Mouse (Mus musculus) liver, embryonic 15.5 days (tissue): Measurements from ENCODE around the gene Ccdc110. TPM values are rescaled to one million over a fixed set of nuclear protein-coding genes. Genes with fewer than 3 reads are reported as not detected.

Experiments
- ATAC-seq: fragments of 200-750 bp; cut with Nextera tagmentation; 2 replicates; pipeline ENCODE4 v1.8.0; 2017; ENCODE audit warnings: moderate number of reproducible peaks, mild to moderate bottlenecking, moderate library complexity; ENCODE audit not compliant: insufficient read depth
- H3K27ac ChIP-seq: fragments of 300-500 bp; sonication (generic); replicated peaks from 2 replicates; pipeline ENCODE4 v1.5.1; 2015; ENCODE audit warnings: mild to moderate bottlenecking, inconsistent platforms
- H3K27me3 ChIP-seq: fragments of 300-500 bp; sonication (generic); 2 replicates; pipeline ENCODE4 v1.6.1; 2015; ENCODE audit warnings: mild to moderate bottlenecking, inconsistent platforms
- H3K36me3 ChIP-seq: fragments of 300-500 bp; sonication (generic); replicated peaks from 2 replicates; pipeline ENCODE4 v1.6.1; 2015; ENCODE audit warnings: moderate library complexity, mild to moderate bottlenecking, inconsistent platforms
- H3K4me1 ChIP-seq: fragments of 300-500 bp; sonication (generic); replicated peaks from 2 replicates; pipeline ENCODE4 v1.6.1; 2015; ENCODE audit warnings: inconsistent platforms
- H3K4me2 ChIP-seq: fragments of 300-500 bp; sonication (generic); 2 replicates; pipeline ENCODE4 v1.6.1; 2015; ENCODE audit warnings: moderate library complexity, mild to moderate bottlenecking, inconsistent platforms
- H3K4me3 ChIP-seq: fragments of 300-500 bp; sonication (generic); replicated peaks from 2 replicates; pipeline ENCODE4 v1.5.1; 2015; ENCODE audit warnings: mild to moderate bottlenecking, inconsistent platforms
- H3K9ac ChIP-seq: fragments of 300-500 bp; sonication (generic); 2 replicates; pipeline ENCODE4 v1.6.1; 2015; ENCODE audit warnings: moderate library complexity, mild to moderate bottlenecking, inconsistent platforms
- H3K9me3 ChIP-seq: fragments of 300-500 bp; sonication (generic); replicated peaks from 2 replicates; pipeline ENCODE4 v1.6.1; 2016; ENCODE audit warnings: inconsistent platforms
- WGBS: fragments of 180-500 bp; shearing (Covaris S2); methylation state at CpG from one replicate; pipeline ENCODE4 v1.1.7; 2015; ENCODE audit warnings: mixed read lengths; ENCODE audit not compliant: insufficient replicate concordance; 5-methylcytosine and 5-hydroxymethylcytosine counted together
- polyA plus RNA-seq: library from polyadenylated mRNA; unstranded; fragments of >200 nt; fragmentation: Nextera tagmentation; extraction: Ambion mirVana; gene quantifications from 2 replicates; pipeline ENCODE4 v1.2.1, GENCODE M21; 2015

Ccdc110 gene
- polyA plus RNA-seq, 1 experiment from 2014 or later, result not detected

DNA sequence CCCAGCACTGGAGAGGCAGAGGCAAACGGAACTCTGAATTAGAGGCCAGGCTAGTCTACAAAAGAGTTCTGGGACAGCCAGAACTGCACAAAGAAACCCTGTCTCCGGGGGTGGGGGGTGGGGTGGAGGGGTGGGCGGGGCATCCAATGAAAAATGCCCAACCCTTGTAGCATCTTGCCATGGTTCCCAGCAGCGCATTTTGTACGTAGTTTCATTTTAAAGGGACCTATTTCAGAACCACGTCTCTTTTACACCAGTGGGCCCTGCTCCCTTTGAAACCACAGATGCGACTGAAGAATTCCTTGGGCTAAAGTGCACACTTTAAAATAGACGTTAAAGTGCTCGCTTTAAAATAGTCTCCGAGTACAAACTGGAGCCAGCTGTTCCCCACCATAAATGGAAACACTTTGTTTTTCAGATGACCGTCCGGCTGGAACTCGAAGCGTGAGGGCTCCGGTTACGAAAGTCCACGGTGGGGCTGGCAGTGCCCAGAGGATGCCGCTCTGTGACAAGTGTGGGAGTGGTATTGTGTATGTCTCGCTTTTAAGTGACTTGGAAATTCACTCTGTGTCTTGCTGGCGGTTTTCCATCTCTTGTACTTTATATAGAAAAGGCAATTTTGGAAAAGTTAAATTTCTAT, 17.3 kb upstream of the Ccdc110 start:
- no peaks in the 10 kb centered on the region for H3K4me1 ChIP-seq
- H3K4me3 ChIP-seq, result no peak overlapping the region
- no peak overlapping the region for H3K9ac ChIP-seq
- 76% methylated on average over 20 of the region's 20 CpGs for WGBS
- no peaks in the 10 kb centered on the region for H3K27me3 ChIP-seq
- no peaks in the 10 kb centered on the region for H3K9me3 ChIP-seq
- no peak for ATAC-seq
- no peak overlapping the region for H3K27ac ChIP-seq
- no peaks in the 10 kb centered on the region for H3K36me3 ChIP-seq
- H3K4me2 ChIP-seq, result no peak overlapping the region

DNA sequence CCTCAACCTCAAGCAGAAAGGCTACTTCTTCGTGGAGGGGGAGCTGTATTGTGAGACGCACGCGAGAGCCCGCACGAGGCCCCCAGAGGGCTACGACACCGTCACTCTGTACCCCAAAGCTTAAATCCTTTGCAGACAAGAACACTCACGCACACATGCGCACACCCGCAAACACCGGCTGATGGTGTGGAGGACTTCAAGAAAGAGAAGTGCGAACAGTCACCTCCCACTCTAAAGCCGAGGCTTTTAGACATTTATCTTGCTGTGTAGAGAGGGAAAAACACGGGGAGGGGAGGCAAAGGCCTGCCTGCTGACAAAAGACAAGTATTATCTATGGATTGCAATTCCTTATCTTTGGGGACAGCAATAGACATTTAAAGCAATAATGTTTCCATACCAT, 15.5 kb upstream of the Ccdc110 start:
- H3K4me1 ChIP-seq, result no peaks in the 10 kb centered on the region
- no peak overlapping the region for H3K27ac ChIP-seq
- no peak overlapping the region for H3K4me3 ChIP-seq
- 71% methylated on average over 15 of the region's 15 CpGs for WGBS
- H3K9me3 ChIP-seq, result no peaks in the 10 kb centered on the region
- no peak overlapping the region for H3K9ac ChIP-seq
- H3K36me3 ChIP-seq, result no peaks in the 10 kb centered on the region
- ATAC-seq, result no peak
- H3K4me2 ChIP-seq, result no peak overlapping the region
- no peaks in the 10 kb centered on the region for H3K27me3 ChIP-seq

DNA sequence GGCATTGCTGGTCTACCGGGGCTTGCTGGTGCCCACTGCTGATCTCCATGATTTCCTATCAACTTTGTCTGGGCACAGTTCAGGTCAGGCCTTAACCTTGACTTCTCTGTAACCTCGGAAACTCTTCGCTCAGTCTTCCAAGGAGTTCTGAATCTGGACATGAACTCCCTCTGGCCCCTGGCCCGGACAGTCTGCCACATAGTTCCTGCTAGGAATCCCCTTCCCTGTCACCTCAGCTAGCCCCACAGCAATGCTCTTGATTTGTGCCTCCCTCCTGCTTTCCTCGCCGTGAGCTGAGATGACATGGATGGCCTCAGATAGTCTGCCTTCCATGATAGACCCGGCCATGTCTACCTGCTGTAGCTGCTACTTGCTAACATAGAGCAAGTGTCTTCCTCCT, 14.0 kb upstream of the Ccdc110 start:
- Histone ChIP-seq H3K4me3 (no peak overlapping the region), H3K27me3 (no peaks in the 10 kb centered on the region), H3K27ac (no peak overlapping the region), H3K9me3 (no peaks in the 10 kb centered on the region), H3K4me2 (no peak overlapping the region), H3K4me1 (no peaks in the 10 kb centered on the region), H3K9ac (no peak overlapping the region), H3K36me3 (no peaks in the 10 kb centered on the region)
- no peak for ATAC-seq
- WGBS, result 73% methylated on average over 7 of the region's 7 CpGs

DNA sequence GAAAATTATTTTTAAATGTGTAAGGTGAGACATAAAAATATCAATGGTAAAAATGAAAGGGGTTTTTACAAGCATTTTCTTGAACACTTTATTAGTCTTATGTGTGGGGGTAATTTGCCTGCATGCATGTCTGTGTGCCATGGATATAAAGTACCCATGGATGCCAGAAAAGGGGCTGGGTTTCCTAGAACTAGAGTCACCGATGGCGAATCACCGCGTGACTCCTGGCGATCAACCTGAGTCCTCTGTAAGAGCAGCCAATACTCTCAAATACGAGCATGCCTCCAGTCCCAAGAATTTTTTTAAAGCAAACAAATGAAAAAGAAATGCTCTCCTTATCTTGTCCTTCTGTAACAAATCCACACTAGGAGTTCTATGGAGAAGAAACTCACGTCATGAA, 12.3 kb upstream of the Ccdc110 start:
- no peaks in the 10 kb centered on the region for H3K27me3 ChIP-seq
- no peaks in the 10 kb centered on the region for H3K36me3 ChIP-seq
- H3K4me3 ChIP-seq, result no peak overlapping the region
- no peaks in the 10 kb centered on the region for H3K4me1 ChIP-seq
- no peak overlapping the region for H3K9ac ChIP-seq
- ATAC-seq, result no peak
- WGBS, result 87% methylated on average over 7 of the region's 7 CpGs
- H3K9me3 ChIP-seq, result no peaks in the 10 kb centered on the region
- H3K4me2 ChIP-seq, result no peak overlapping the region
- H3K27ac ChIP-seq, result no peak overlapping the region

DNA sequence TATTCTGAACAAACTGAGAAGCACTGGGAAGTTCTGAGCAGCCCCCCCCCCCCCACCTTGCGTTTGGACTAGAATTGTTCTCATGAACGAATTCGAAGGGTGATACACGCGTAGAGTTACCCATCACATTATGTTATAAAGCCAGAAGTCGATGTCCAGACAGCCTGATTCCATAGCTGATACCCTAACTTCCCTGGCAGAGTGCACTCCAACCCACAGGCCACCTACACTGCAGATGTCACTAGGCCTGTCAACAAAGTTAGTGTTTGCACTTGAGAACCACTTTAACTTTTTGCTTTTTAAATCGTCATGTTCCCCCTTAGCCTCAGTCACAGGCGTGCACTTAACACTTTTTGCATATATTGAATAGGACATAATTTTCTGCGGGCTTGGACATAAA, 2.6 kb downstream of the Ccdc110 start:
- Histone ChIP-seq H3K36me3 (no peaks in the 10 kb centered on the region), H3K27ac (no peak overlapping the region), H3K9ac (no peak overlapping the region), H3K27me3 (no peaks in the 10 kb centered on the region), H3K9me3 (no peaks in the 10 kb centered on the region), H3K4me2 (no peak overlapping the region), H3K4me3 (no peak overlapping the region), H3K4me1 (no peaks in the 10 kb centered on the region)
- 73% methylated on average over 9 of the region's 9 CpGs for WGBS
- no peak for ATAC-seq

DNA sequence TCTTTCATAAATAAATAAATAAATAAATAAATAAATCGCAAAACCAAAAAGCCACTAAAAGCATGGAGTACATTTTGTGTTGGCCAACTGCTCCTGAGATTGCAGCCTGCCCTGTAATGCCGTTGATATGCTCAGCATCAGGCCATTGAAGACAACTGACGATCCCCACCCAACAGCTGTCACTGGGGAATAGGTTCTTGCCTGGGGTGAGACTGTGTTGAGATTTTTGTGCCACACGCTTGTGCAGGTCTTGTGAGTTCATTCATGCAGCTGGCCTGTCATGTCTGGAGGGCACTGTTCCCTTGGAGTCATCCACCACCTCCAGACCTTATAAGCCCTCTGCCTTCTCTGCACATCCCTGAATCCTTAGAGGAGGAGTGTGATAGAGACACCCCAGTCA, 11.9 kb downstream of the Ccdc110 start:
- 65% methylated on average over 4 of the region's 4 CpGs for WGBS
- H3K4me1 ChIP-seq, result no peaks in the 10 kb centered on the region
- H3K9me3 ChIP-seq, result no peaks in the 10 kb centered on the region
- H3K4me2 ChIP-seq, result no peak overlapping the region
- no peaks in the 10 kb centered on the region for H3K36me3 ChIP-seq
- no peak overlapping the region for H3K4me3 ChIP-seq
- H3K9ac ChIP-seq, result no peak overlapping the region
- no peak overlapping the region for H3K27ac ChIP-seq
- no peak for ATAC-seq
- no peaks in the 10 kb centered on the region for H3K27me3 ChIP-seq

DNA sequence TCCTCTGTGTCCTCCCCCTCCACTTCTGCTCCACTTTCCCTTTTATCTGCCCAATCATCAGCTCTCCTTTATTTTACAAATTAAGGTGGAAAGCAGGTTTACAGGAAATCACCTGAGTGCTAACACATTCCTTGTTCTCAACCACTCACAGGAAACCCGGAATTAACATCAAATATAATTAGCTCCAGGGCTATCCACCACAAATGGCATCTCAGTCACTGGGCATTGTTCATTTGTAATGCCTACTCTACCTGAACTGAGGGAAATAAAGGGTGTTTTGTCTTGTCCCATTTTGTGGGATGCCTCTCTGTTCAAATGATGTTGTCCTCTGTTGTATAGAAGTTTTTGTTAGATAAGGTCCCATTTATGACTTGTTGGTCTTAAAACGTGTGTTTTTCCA, 16.2 kb downstream of the Ccdc110 start:
- no peaks in the 10 kb centered on the region for H3K4me1 ChIP-seq
- ATAC-seq, result no peak
- H3K27me3 ChIP-seq, result no peaks in the 10 kb centered on the region
- no peaks in the 10 kb centered on the region for H3K9me3 ChIP-seq
- no peak overlapping the region for H3K4me2 ChIP-seq
- no peak overlapping the region for H3K9ac ChIP-seq
- H3K36me3 ChIP-seq, result no peaks in the 10 kb centered on the region
- no peak overlapping the region for H3K4me3 ChIP-seq
- WGBS, result 37% methylated on average over 2 of the region's 2 CpGs
- H3K27ac ChIP-seq, result no peak overlapping the region

DNA sequence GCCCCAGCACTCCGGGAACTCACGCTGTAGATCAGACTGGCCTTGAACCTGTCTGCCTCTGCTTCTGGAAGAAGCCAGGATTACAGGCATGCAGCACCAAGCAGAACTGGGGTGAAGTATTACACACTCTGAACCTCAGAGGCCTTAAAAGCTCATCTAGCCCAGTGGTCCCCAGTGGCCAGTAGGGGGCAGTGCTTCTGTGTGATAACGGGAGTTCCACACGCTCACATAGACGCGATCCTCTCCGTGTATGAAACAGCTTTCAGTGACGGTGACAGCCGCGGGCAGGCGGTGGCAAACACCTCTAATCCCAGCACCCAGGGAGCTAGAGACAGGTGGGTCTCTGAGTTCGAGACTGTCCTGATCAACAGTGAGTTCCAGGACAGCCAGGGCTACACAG, 36.5 kb downstream of the Ccdc110 start:
- H3K27ac ChIP-seq, result no peak overlapping the region
- WGBS, result 87% methylated on average over 12 of the region's 12 CpGs
- H3K4me1 ChIP-seq, result peaks cover 11% of the 10 kb centered on the region
- no peak overlapping the region for H3K4me2 ChIP-seq
- H3K36me3 ChIP-seq, result no peaks in the 10 kb centered on the region
- H3K9me3 ChIP-seq, result no peaks in the 10 kb centered on the region
- no peak for ATAC-seq
- no peaks in the 10 kb centered on the region for H3K27me3 ChIP-seq
- H3K4me3 ChIP-seq, result no peak overlapping the region
- no peak overlapping the region for H3K9ac ChIP-seq

DNA sequence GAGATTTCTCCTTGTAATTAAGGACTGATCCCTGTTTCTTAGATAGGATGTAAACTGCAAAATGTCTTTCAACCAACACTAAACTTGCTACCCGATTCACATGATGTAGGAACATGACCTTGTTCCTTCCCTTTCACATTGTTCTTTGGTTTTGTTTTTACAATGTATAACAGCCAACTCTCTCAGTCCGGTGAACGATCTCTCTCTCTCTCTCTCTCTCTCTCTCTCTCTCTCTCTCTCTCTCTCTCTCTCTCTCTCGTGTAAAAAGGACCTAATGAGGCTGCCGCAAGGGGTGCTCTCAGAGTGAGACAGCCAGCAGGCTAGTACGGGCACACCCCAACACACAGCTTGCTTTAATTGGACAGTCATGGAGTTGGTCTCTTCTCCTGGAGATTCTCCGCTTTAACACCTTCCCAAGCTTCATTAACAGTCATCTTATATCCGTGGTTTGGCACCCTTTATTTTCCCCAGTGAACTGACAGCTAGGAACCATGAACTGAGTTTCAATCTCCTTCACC, 39.6 kb downstream of the Ccdc110 start:
- H3K4me1 ChIP-seq, result peaks cover 16% of the 10 kb centered on the region
- no peaks in the 10 kb centered on the region for H3K27me3 ChIP-seq
- H3K36me3 ChIP-seq, result peaks cover 12% of the 10 kb centered on the region
- peak overlapping the region; percentile 85; the same call in 1 of the 2 replicates for H3K4me2 ChIP-seq
- no peak overlapping the region for H3K27ac ChIP-seq
- 0 out of 2 replicates have a peak overlapping the region, but pooled peaks have one; percentile 76 for H3K4me3 ChIP-seq
- WGBS, result 78% methylated on average over 8 of the region's 8 CpGs
- H3K9me3 ChIP-seq, result no peaks in the 10 kb centered on the region
- ATAC-seq, result no peak
- H3K9ac ChIP-seq, result 0 out of 2 replicates have a peak overlapping the region, but pooled peaks have one; percentile 66

DNA sequence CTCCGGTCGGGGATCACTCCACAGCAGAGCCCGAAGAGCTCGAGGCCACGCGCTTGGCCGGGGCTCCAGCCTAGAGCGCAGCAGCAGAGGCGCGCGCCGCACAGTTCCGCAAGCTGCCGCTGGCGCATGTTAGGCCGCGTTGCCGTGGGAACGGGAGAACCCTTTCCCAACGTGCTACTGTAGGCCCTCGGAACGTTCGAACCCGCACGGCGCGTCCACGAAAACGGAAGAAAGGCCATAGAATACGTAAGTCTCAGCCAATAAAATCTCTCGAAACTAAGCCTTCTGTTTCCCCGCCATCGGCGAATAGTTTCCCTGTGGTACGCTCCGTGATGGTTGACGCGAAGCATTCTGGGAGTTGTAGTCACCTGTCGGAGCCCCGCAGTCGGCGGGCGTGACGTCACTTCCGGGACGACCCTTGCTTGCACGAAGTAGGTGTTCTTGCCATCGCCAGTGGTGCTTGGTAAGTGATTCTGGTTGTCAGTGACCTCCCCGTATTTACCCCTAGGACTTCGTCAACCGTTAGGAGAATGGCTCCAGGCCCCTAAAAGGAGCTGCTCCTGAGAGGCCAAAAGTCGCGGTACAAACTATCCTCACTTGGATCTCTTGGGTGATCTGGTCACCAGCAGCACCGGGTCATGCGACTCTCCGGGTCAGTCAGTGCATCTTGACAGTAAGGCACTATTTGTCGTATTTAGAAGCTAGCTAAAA, 40.9 kb downstream of the Ccdc110 start, which contains the start of the genes 1700029J07Rik and Ufsp2:
Gene 1700029J07Rik (minus strand): TSS at position 127 of the 711 bp plus-strand sequence.
Gene Ufsp2 (plus strand): TSS at position 403 of the 711 bp plus-strand sequence.
- peaks cover 19% of the 10 kb centered on the region for H3K36me3 ChIP-seq
- no peaks in the 10 kb centered on the region for H3K9me3 ChIP-seq
- peak within 1 kb of the TSS; percentile 66 for H3K9ac ChIP-seq
- no peaks in the 10 kb centered on the region for H3K27me3 ChIP-seq
- under 1% methylated on average over 57 of the region's 57 CpGs for WGBS
- peak within 1 kb of the TSS; percentile 76 for H3K4me3 ChIP-seq
- H3K4me1 ChIP-seq, result peaks cover 16% of the 10 kb centered on the region
- peak; percentile 96 for ATAC-seq
- peak within 1 kb of the TSS; percentile 71 for H3K27ac ChIP-seq
- peak within 1 kb of the TSS; percentile 85 for H3K4me2 ChIP-seq

DNA sequence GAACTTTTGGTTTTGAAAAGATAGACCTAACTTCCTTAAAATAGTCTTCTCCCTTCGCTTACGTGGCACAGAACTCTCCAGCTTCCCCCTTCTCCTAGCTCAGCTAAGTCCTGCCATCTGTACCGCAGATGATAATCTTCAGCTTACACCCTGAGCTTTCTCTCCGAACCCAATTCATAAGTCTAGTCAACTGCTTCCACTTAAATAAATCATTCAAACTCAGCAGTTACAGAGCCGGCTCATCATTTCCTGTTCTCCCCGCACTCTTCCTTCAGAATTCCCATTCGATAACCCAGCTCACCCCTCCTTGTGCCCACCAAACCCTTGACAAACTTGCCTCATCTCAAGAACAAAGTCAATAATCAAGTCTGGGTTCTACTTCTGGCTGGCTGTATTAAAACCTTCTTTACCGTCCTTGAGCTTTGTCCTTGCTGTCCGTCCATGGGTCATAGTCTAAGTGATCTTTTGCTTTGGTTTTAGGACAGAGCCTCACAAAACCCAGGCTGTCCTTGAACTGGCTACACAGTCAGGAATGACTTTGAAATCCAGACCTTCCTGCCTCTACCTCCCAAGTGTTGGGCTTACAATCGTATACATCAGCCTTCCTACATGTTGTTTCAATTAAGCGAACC, 41.5 kb downstream of the Ccdc110 start:
- H3K27ac ChIP-seq, result peak overlapping the region; percentile 61; the same call in 1 of the 2 replicates
- peak overlapping the region; percentile 85 for H3K4me2 ChIP-seq
- no peaks in the 10 kb centered on the region for H3K9me3 ChIP-seq
- no peaks in the 10 kb centered on the region for H3K27me3 ChIP-seq
- 34% methylated on average over 11 of the region's 11 CpGs for WGBS
- peak overlapping the region; percentile 76 for H3K4me3 ChIP-seq
- H3K9ac ChIP-seq, result peak overlapping the region; percentile 66
- H3K4me1 ChIP-seq, result peaks cover 16% of the 10 kb centered on the region
- H3K36me3 ChIP-seq, result peaks cover 22% of the 10 kb centered on the region
- peak; percentile 35 for ATAC-seq
